Mouse (Mus musculus): ENCODE results near the gene Lipo1.
"Not testable (repeated sequence)": the region's sequence is repeated elsewhere in the genome, so short reads cannot be mapped to it uniquely, and the experiment has no call there.

Lipo1 gene

DNA sequence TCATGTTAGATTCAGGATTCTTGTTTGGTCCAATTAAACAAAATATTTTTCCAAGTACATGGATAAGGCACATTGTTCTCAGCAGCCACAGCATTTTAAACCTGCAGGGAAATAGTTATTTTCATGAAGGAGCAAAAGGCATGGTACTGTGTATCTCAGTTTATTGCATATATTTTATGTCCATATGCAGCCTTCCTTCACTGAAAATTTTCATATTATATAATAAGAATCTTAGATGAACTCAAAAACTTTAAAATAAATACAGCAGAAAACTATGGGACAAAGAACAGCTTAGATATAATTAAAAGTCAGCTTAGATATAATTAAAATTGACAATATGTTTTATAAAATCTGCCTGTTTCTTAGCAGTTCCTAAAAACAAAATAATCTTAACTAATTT, at the start of gene Lipo1:
Lipo1 (minus strand) TSS at position 101 of the 400 bp plus-strand sequence.
- not testable (repeated sequence) for DNase-seq (ENCODE audit: low read depth, low spot score)

DNA sequence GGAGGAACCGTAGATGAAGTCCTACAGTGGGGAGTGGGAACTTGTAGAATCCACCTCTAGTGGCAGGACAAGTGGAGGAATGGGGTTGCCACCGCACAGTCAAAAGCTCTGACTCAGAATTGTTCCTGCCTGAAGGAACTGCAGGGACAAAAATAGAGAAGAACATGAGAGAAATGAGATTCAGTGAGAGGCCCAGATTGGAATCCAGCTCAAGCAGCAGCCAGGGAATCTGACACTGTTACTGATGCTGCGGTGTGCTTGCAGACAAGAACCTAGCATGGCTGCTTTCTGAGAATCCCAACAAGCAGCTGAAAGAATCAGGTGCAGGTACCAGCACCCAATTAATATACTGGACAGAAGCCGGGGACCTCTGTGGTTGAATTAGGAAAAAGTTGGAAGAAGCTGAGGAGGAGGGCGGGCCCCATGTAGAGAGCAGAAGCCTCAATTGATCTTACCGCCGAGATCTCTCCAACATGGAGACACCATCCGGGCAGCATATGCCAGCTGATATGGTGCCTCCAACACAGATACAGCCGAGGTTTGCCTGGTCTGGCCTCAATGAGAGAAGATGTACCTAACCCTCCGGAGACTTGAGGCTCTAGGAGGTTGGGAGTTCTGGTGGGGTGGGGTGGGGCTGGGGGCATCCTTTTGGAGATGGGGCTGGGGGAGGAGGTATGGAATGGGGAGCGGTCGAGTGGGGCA, 532 bp downstream of the Lipo1 start:
- DNase-seq (ENCODE audit: low read depth, low spot score), result no peak

DNA sequence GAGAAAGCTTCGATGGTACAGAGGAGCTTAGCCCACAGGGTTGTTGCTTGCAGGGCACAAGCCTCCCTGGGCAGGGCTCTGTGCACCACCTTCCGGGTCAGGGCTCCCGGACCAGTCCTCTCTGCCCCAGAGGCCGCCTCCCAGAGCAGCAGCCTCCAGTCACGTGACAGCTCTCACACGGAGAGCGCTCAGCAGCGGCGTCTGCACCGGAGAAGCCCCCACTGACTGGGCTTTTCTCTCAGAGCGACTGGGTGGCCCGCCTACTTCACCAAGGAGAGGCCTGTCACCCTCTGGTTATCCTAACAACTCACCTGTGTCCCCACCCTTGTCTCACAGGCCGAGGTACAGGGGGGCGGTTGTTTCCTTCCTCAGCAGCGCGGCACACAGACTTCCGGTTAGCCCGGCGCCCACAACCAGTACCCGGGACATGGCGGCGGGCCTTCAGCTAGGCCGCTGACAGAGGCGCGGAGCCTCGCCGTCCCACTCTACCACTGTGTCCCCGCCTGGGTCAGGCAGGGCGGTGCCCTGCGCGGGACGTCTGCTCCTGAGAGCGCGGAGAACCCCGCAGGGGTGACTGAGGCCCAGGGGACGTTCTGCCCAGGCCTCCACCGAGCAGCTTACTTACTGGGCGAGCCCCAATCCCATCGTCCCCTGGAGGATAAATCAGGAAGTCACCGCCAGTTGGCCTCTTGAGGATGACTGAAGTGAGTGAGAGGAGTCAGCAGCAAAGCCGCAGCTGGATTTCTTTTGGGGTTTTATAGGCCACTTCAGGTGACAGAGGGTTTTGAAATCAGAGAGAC, 25.8 kb downstream of the Lipo1 start, which contains the start of gene Lipo3:
Lipo3 (minus strand) TSS at position 665 of the 800 bp plus-strand sequence.
- DNase-seq (ENCODE audit: low read depth, low spot score), result peak; percentile 80

DNA sequence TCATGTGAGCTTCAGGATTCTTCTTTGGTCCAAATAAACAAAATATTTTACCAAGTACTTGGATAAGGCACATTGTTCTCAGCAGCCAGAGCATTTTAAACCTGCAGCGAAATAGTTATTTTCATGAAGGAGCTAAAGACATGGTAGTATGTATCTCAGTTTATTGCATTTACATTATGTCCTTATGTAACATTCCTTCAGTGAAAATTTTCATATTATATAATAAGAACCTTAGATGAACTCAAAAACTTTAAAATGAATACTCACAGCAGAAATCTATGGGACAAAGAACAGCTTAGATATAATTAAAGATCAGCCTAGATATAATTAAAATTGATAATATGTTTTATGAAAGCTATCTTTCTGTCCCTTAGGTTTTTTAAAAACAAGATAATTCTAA, 36.0 kb downstream of the Lipo1 start, which contains the start of gene Lipo2:
Lipo2 (minus strand) TSS at position 101 of the 400 bp plus-strand sequence.
- not testable (repeated sequence) for DNase-seq (ENCODE audit: low read depth, low spot score)
